Mouse (Mus musculus): Measurements from ENCODE around the gene Olfr215. TPM values are rescaled to one million over a fixed set of nuclear protein-coding genes. Genes with fewer than 3 reads are reported as not detected.
"Not testable (repeated sequence)": the region's sequence is repeated elsewhere in the genome, so short reads cannot be mapped to it uniquely, and the experiment has no call there.

Gene Olfr215
- polyA plus RNA-seq (2015; fragmentation: Nextera tagmentation; extraction: Ambion mirVana) = not detected in 2 replicates

DNA sequence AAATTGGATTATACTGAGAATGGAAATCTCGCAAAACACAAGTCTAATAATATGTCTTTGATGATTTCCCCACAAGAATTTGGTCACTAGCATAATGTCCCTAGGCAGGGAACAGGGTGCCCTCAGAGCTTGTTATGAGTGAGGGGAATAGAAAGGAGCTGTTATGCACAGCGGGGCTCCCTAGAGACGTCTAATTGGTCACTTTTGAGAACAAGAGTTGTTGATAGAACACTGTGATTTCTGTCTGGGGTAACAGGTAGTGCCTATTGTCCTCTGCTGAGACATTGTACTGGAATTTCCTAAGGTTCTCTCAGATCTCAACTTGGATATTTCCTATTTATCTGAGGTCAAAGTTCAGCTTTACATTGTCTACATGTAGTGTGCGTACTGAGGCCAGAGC is at the start of gene Olfr215:
Gene Olfr215, minus strand, starts transcription at position 101 of the 400 bp plus-strand sequence.
- H3K4me2 ChIP-seq = no peak within 1 kb of the TSS
- no peak for ATAC-seq (ENCODE audit: low FRiP score)
- H3K27me3 ChIP-seq = no peaks in the 10 kb centered on the region
- H3K36me3 ChIP-seq = no peaks in the 10 kb centered on the region
- H3K4me1 ChIP-seq (replicated peaks) = no peaks in the 10 kb centered on the region
- 64% methylated on average over 4 of the region's 4 CpGs for WGBS
- H3K9me3 ChIP-seq = no peaks in the 10 kb centered on the region
- no peak within 1 kb of the TSS for H3K27ac ChIP-seq
- H3K9ac ChIP-seq = no peak within 1 kb of the TSS
- H3K4me3 ChIP-seq = no peak within 1 kb of the TSS

DNA sequence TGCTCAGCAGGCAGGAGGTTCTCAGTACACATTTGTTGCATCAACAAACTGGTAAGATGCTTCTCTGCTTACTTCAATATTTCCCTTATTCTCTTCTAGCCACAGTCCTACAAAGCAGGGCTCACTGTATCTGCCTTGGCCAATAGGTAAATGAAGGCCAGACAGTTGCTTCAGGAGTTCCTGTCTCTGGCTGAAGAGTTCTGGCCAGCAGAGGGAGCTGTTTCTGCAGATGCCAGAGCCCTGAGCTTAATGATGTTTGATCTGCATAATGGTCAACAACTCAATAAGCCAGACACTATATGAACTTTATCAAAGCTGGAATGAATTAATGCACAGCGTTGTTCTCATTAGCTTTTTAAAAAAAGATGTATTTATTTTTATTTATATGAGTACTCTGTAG is 48.1 kb upstream of the Olfr215 start:
- Histone ChIP-seq H3K4me3 (no peak overlapping the region), H3K9me3 (no peaks in the 10 kb centered on the region), H3K36me3 (0 out of 2 replicates have a peak, but pooled peaks cover 9% of the 10 kb centered on the region), H3K27ac (no peak overlapping the region), H3K4me2 (no peak overlapping the region), H3K4me1 (replicated peaks) (peaks cover 16% of the 10 kb centered on the region), H3K9ac (no peak overlapping the region), H3K27me3 (no peaks in the 10 kb centered on the region)
- no peak for ATAC-seq (ENCODE audit: low FRiP score)
- WGBS = 51% methylated on average over 1 of the region's 1 CpGs

DNA sequence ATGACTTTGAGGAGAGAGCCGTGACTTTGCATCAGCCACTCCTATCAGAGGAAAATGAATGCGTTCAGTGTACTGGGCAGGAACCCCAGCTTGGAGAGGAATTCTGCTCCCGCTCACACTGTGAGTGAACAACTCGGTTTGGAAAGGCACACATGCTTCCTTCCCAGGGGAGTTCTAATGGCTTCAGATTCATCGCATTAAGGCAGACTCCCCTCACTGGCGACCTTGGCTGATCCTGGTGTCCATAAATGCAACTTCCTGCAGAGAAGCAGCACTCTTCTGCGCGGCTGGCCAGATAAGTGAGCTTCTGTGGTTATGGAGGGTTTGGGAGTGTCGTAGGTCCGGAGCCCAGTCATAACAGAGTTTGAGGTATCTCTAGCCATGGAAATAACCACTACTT is 45.8 kb upstream of the Olfr215 start:
- Histone ChIP-seq H3K9ac (no peak overlapping the region), H3K27me3 (no peaks in the 10 kb centered on the region), H3K27ac (peak overlapping the region; percentile 97), H3K9me3 (no peaks in the 10 kb centered on the region), H3K4me1 (replicated peaks) (peaks cover 32% of the 10 kb centered on the region), H3K36me3 (peaks cover 17% of the 10 kb centered on the region), H3K4me2 (no peak overlapping the region), H3K4me3 (no peak overlapping the region)
- no peak for ATAC-seq (ENCODE audit: low FRiP score)
- 75% methylated on average over 10 of the region's 10 CpGs for WGBS

DNA sequence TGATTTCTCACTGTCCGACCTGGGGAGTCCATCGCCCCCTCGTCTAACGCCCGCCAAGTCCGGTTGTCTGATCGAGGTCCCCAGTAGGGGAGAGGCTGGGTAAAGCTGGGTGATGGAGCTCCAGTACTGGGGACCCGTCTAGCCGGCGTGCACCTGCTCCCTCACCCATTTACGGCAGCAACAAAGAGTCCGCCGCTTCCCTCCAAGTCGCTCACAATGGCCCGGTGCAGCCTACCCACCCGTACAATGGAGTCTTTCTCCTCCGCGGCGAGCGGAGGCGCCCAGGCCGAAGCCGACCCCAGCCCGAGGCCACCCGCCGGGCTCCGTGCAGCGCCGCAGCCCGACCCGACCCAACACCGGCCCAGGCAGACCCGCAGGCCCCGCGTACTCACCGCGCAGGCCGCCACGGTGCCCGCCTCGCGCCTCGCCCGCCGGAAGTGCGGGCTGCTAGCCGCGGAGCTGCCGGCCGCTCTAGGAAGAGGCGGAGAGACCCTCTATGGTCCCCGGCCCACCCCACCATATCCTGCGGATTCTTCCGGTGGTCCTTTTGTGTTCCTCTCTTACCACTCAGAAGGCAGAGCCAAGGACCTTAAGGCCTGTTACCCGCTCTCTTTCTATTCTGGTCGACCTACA is 44.7 kb upstream of the Olfr215 start, which contains the start of gene Zfp422:
Gene Zfp422, minus strand, starts transcription at position 461 of the 633 bp plus-strand sequence.
- Histone ChIP-seq H3K4me3 (peak within 1 kb of the TSS; percentile 84), H3K9ac (peak within 1 kb of the TSS; percentile 99), H3K4me2 (peak within 1 kb of the TSS; percentile 73), H3K27me3 (no peaks in the 10 kb centered on the region), H3K9me3 (no peaks in the 10 kb centered on the region), H3K27ac (peak within 1 kb of the TSS; percentile 97), H3K4me1 (replicated peaks) (peaks cover 32% of the 10 kb centered on the region), H3K36me3 (peaks cover 20% of the 10 kb centered on the region)
- ATAC-seq (ENCODE audit: low FRiP score) = peak; percentile 97
- under 1% methylated on average over 47 of the region's 56 CpGs for WGBS

DNA sequence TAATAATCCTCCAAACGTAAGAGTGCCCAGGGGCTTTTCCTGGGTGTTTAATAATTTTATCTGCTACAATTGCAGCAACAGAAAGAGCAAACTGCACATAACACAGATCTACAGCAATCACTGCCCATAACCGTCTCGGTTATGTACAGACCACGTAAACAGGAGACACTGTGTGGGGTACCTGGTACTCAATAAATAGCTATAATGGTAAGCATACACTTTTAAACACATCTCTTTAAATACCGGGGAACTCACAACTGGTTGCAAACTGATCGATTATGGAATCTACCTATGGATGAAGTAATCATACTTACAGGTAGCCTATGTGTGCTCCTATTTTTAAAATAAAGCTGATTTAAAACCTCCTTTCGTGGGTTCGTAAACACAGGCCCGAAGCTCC is 44.1 kb upstream of the Olfr215 start:
- H3K36me3 ChIP-seq = peaks cover 20% of the 10 kb centered on the region
- peak overlapping the region; percentile 84 for H3K4me3 ChIP-seq
- peak overlapping the region; percentile 97 for H3K27ac ChIP-seq
- H3K4me1 ChIP-seq (replicated peaks) = peaks cover 32% of the 10 kb centered on the region
- no peak for ATAC-seq (ENCODE audit: low FRiP score)
- H3K27me3 ChIP-seq = no peaks in the 10 kb centered on the region
- peak overlapping the region; percentile 73 for H3K4me2 ChIP-seq
- WGBS = 16% methylated on average over 9 of the region's 9 CpGs
- H3K9me3 ChIP-seq = no peaks in the 10 kb centered on the region
- H3K9ac ChIP-seq = peak overlapping the region; percentile 99

DNA sequence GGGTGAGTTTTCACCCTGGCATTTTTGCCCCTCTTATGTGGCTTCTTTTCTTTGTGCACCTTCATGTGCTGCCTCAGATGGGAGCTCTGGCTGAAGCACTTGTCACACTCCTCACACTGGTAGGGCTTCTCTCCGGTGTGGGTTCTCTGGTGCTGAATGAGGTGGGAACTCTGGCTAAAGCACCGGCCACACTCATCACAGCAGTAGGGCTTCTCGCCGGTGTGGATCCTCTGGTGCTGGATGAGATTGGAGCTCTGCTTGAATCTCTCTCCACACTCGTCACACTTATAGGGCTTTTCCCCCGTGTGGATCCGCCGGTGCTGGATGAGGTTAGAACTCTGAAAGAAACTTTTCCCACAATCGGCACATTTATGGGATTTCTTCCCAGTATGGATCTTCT is 42.4 kb upstream of the Olfr215 start:
- 95% methylated on average over 9 of the region's 9 CpGs for WGBS
- peaks cover 20% of the 10 kb centered on the region for H3K36me3 ChIP-seq
- not testable (repeated sequence) for ATAC-seq (ENCODE audit: low FRiP score); H3K9ac ChIP-seq; H3K4me2 ChIP-seq; H3K27ac ChIP-seq; H3K9me3 ChIP-seq; H3K27me3 ChIP-seq; H3K4me3 ChIP-seq
- H3K4me1 ChIP-seq (replicated peaks) = peaks cover 32% of the 10 kb centered on the region

DNA sequence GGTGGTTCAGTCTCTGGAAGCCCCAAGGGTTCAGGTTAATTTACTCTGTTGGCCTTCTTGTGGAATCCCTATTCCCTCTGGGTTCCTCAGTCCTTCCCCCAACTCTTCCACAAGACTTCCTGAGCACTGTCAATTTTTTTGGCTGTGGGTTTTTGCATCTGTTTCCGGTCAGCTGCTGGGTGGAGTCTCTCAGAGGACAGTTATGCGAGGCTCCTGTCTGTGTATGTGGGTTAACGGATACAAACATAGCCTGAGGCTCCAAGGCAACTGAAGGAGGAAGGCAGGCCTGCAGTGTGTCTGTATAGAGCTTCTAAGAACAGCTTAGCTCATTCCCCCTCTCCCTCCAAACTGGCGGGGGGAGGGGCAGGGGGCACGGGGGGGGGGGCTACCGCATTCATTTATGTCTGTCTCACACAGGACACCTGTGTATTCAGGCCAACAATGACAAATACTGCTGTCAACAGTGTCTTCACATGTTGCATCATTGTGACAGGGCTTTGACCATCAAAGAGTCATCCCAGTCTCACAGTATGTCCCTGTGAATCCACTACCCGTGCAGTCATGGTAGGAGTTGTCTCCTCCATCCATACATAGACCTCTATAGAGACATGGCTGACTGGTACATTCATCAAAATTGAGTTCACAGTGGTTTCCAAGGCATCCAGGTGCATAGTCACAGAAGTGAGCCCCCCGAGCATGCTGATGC is 37.5 kb upstream of the Olfr215 start:
- no peak overlapping the region for H3K27ac ChIP-seq
- no peak for ATAC-seq (ENCODE audit: low FRiP score)
- WGBS = 67% methylated on average over 8 of the region's 8 CpGs
- no peaks in the 10 kb centered on the region for H3K9me3 ChIP-seq
- H3K4me1 ChIP-seq (replicated peaks) = peaks cover 11% of the 10 kb centered on the region
- H3K27me3 ChIP-seq = no peaks in the 10 kb centered on the region
- H3K4me3 ChIP-seq = no peak overlapping the region
- H3K4me2 ChIP-seq = no peak overlapping the region
- H3K9ac ChIP-seq = no peak overlapping the region
- peaks cover 15% of the 10 kb centered on the region for H3K36me3 ChIP-seq

DNA sequence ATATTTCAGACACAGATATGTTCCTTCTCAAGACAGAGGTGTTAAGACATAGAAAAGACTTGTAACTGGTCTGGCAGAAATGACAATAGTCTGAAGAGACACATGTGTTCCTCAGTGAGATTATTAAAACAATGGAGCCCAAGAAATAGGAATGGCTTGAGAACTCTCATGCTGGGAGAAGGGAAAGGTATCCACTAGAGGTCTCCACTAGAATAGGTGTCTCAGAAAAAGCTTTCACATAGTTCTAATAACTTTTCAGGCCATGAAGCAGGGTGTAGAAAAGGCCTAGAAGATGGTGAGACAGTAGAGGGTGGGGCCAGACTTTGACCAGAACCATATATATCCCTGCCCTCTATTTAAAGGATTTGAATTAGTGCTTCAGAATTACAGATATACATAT is 34.1 kb upstream of the Olfr215 start:
- Histone ChIP-seq H3K36me3 (no peaks in the 10 kb centered on the region), H3K27ac (no peak overlapping the region), H3K9ac (no peak overlapping the region), H3K4me3 (no peak overlapping the region), H3K4me1 (replicated peaks) (no peaks in the 10 kb centered on the region), H3K4me2 (no peak overlapping the region), H3K9me3 (no peaks in the 10 kb centered on the region), H3K27me3 (no peaks in the 10 kb centered on the region)
- ATAC-seq (ENCODE audit: low FRiP score) = no peak

DNA sequence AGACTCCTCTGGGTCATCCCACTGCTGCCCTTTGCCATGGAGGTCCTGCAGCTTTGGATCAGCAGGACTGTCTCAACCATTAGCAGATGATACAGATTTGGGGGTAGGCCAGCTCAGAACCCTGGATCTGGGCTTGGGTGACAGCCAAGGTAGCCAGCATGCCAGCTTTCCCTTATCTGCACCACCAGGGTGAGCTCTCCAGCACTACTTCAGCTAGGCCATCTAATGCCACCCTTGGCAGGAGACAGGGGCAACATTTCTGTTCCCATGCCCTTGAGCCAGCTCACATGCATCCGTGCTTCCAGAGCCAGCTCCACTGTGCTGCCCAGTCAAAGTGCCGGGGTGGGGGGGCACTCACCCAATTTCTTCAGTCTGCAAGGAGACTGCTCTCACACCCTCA is 31.7 kb upstream of the Olfr215 start:
- H3K9ac ChIP-seq = no peak overlapping the region
- no peak overlapping the region for H3K27ac ChIP-seq
- no peaks in the 10 kb centered on the region for H3K27me3 ChIP-seq
- no peak overlapping the region for H3K4me3 ChIP-seq
- no peaks in the 10 kb centered on the region for H3K4me1 ChIP-seq (replicated peaks)
- H3K36me3 ChIP-seq = no peaks in the 10 kb centered on the region
- no peak for ATAC-seq (ENCODE audit: low FRiP score)
- H3K9me3 ChIP-seq = no peaks in the 10 kb centered on the region
- no peak overlapping the region for H3K4me2 ChIP-seq
- 90% methylated on average over 2 of the region's 2 CpGs for WGBS

DNA sequence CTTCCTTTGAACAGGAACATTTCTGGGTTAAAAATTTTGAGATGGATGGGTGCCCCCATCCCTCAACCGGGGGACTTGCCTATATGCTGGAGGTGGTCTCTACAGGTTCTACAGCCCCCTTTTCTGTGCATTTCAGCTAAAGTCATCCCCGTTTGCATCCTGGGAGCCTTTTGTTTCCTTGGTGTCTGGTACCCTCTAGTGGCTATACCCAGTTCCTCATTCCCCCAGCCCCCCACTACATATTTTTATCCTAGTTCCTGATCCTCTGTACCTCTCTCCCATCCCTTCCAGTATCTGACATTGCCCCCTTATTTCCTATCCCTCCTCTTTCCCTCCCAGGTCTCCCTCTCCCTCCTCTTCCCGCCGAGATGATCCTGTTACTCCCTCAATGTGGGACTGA is 23.2 kb upstream of the Olfr215 start:
- Histone ChIP-seq H3K36me3 (no peaks in the 10 kb centered on the region), H3K9me3 (no peaks in the 10 kb centered on the region), H3K9ac (no peak overlapping the region), H3K4me3 (no peak overlapping the region), H3K4me1 (replicated peaks) (no peaks in the 10 kb centered on the region), H3K27ac (no peak overlapping the region), H3K27me3 (no peaks in the 10 kb centered on the region), H3K4me2 (no peak overlapping the region)
- ATAC-seq (ENCODE audit: low FRiP score) = no peak
- 49% methylated on average over 4 of the region's 4 CpGs for WGBS

DNA sequence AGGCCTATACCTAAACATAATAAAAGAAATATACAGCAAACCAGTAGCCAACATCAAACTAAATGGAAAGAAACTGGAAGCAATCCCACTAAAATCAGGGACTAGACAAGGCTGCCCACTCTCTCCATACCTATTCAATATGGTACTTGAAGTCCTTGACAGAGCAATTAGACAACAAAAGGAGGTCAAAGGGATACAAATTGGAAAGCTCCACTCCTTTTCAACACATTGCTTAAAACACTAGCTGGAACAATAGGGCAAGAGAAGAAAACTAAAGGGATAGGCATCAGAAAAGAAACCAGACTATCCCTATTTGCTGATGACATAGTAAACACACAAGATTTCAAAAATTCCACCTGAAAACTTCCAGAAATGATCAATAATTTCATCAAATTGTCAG is 17.0 kb upstream of the Olfr215 start:
- not testable (repeated sequence) for H3K9ac ChIP-seq; H3K27ac ChIP-seq; H3K9me3 ChIP-seq; H3K27me3 ChIP-seq; H3K4me2 ChIP-seq; ATAC-seq (ENCODE audit: low FRiP score); H3K4me1 ChIP-seq (replicated peaks); H3K4me3 ChIP-seq; H3K36me3 ChIP-seq

DNA sequence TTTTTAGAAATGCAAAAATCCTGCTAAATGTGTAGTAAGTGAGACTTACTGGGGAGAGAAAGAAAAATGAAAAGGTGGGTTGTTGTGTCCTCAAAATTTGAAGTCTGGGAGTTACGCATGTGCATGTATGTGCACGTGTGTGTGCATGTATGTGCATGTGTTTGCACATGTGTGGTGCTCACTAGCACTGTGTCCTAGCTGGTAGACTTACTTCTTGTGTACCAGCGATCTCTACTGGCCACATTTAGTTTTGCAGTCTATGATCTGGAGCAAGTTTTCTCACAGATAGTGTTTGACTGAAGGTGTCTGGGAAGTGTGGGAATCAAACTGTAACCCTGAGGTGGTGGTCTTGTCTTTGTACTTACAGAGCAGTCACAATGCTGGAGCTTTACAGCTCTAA is 14.2 kb downstream of the Olfr215 start:
- Histone ChIP-seq H3K4me1 (replicated peaks) (no peaks in the 10 kb centered on the region), H3K27me3 (no peaks in the 10 kb centered on the region), H3K36me3 (no peaks in the 10 kb centered on the region), H3K27ac (no peak overlapping the region), H3K9ac (no peak overlapping the region), H3K9me3 (no peaks in the 10 kb centered on the region), H3K4me2 (no peak overlapping the region), H3K4me3 (no peak overlapping the region)
- ATAC-seq (ENCODE audit: low FRiP score) = no peak
- 22% methylated on average over 3 of the region's 3 CpGs for WGBS

DNA sequence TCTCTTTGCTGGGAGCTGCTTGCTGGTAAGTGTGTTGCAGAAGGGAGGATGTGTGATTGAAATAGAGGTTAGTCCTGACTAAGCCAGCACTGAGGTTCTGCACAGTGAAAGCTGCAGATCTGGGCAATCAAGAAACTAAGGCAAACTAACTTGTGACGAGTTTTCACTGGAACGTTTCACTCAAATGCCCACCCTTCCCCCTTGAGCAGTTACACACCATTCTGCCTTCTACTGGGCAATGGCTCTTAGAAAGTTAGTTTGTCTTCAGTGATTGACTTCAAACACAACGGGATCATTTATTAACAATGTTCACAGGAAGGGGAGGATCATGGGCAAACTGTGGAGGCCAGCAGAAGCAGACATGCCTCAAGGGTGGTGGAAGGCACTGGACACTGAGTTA is 29.0 kb downstream of the Olfr215 start:
- ATAC-seq (ENCODE audit: low FRiP score) = no peak

More for the DNA sequence above, 29.0 kb downstream of the Olfr215 start:
- no peak overlapping the region for H3K9ac ChIP-seq
- WGBS = 74% methylated on average over 3 of the region's 3 CpGs
- no peak overlapping the region for H3K4me3 ChIP-seq
- H3K9me3 ChIP-seq = no peaks in the 10 kb centered on the region
- no peak overlapping the region for H3K27ac ChIP-seq
- H3K4me1 ChIP-seq (replicated peaks) = no peaks in the 10 kb centered on the region
- H3K36me3 ChIP-seq = no peaks in the 10 kb centered on the region
- H3K4me2 ChIP-seq = no peak overlapping the region
- no peaks in the 10 kb centered on the region for H3K27me3 ChIP-seq

Measured in hindbrain, embryonic 13.5 days (tissue).